Mouse (Mus musculus) MEL (cell line): Measurements from ENCODE around the gene Gmeb2. TPM values are rescaled to one million over a fixed set of nuclear protein-coding genes. Genes with fewer than 3 reads are reported as not detected.

Experiments used
- polyA plus RNA-seq, 2 experiments: library from polyadenylated mRNA; stranded (reverse) in 1 of 2; unstranded in 1 of 2; fragments of >175 nt in 1 of 2; fragments of >200 nt in 1 of 2; gene quantifications; 2 replicates each; pipeline versions ENCODE4 v1.2.1 to v1.2.4; 2012; ENCODE audit warnings: low replicate concordance in 2 of 2, low read depth in 1 of 2; ENCODE audit not compliant: insufficient read length in 2 of 2, insufficient read depth in 1 of 2, missing spikeins in 1 of 2
- total RNA-seq: library from RNA; depleted of rRNA; stranded (reverse); fragments of 300-350 nt; gene quantifications from 2 replicates; pipeline ENCODE4 v1.2.3, GENCODE M21; 2012; rRNA removed

The Gmeb2 gene
- total and polyA plus RNA-seq, 3 experiments: 8.3 to 16.9 TPM; not detected in 1

Other genes starting within 250 kb of the Gmeb2 start
- gene Chrna4, start 244.5 kb downstream of the Gmeb2 start, total RNA-seq: 0.03 and 0.12 TPM in 2 replicates
- gene Chrna4, start 244.5 kb downstream of the Gmeb2 start, polyA plus RNA-seq: not detected
- gene Kcnq2, start 152.7 kb downstream of the Gmeb2 start, total RNA-seq: 0.13 and 0.19 TPM in 2 replicates
- gene Kcnq2, start 152.7 kb downstream of the Gmeb2 start, polyA plus RNA-seq: under 1 TPM in 1 of 2 experiments, not detected in 1; 0.57 TPM
- not detected in 2 replicates for gene Eef1a2, start 131.0 kb downstream of the Gmeb2 start, total RNA-seq
- not detected for gene Eef1a2, start 131.0 kb downstream of the Gmeb2 start, polyA plus RNA-seq
- gene Ppdpf, start 100.8 kb downstream of the Gmeb2 start, total RNA-seq: 18.1 and 20.2 TPM in 2 replicates
- gene Ppdpf, start 100.8 kb downstream of the Gmeb2 start, polyA plus RNA-seq: 10 to 100 TPM in 1 of 2 experiments, not detected in 1; 73.4 TPM
- not detected in 2 replicates for gene Ptk6, start 85.2 kb downstream of the Gmeb2 start, total RNA-seq
- gene Ptk6, start 85.2 kb downstream of the Gmeb2 start, polyA plus RNA-seq: not detected
- not detected in 2 replicates for gene Srms, start 74.8 kb downstream of the Gmeb2 start, total RNA-seq
- under 1 TPM in 1 of 2 experiments, not detected in 1; 0.04 TPM for gene Srms, start 74.8 kb downstream of the Gmeb2 start, polyA plus RNA-seq
- gene Fndc11, start 68.0 kb downstream of the Gmeb2 start, total RNA-seq: not detected in 2 replicates
- gene Fndc11, start 68.0 kb downstream of the Gmeb2 start, polyA plus RNA-seq: not detected
- 6.2 and 6.3 TPM in 2 replicates for gene Helz2, start 46.0 kb downstream of the Gmeb2 start, total RNA-seq
- gene Helz2, start 46.0 kb downstream of the Gmeb2 start, polyA plus RNA-seq: 10 to 100 TPM in 1 of 2 experiments, not detected in 1; 12.0 TPM
- not detected in 2 replicates for gene Stmn3, start 26.5 kb upstream of the Gmeb2 start, total RNA-seq
- gene Stmn3, start 26.5 kb upstream of the Gmeb2 start, polyA plus RNA-seq: not detected
- gene Rtel1, start 31.7 kb upstream of the Gmeb2 start, total RNA-seq: 54.2 and 54.7 TPM in 2 replicates
- 10 to 100 TPM in 1 of 2 experiments, not detected in 1; 87.0 TPM for gene Rtel1, start 31.7 kb upstream of the Gmeb2 start, polyA plus RNA-seq
- gene Zgpat, start 76.9 kb upstream of the Gmeb2 start, total RNA-seq: 22.5 and 30.7 TPM in 2 replicates
- 10 to 100 TPM in 1 of 2 experiments, not detected in 1; 28.0 TPM for gene Zgpat, start 76.9 kb upstream of the Gmeb2 start, polyA plus RNA-seq
- 34.4 and 36.8 TPM in 2 replicates for gene Arfrp1, start 77.4 kb upstream of the Gmeb2 start, total RNA-seq
- 10 to 100 TPM in 1 of 2 experiments, not detected in 1; 68.8 TPM for gene Arfrp1, start 77.4 kb upstream of the Gmeb2 start, polyA plus RNA-seq
- 13.4 and 18.7 TPM in 2 replicates for gene Lime1, start 92.0 kb upstream of the Gmeb2 start, total RNA-seq
- 10 to 100 TPM in 1 of 2 experiments, not detected in 1; 27.4 TPM for gene Lime1, start 92.0 kb upstream of the Gmeb2 start, polyA plus RNA-seq
- gene Zbtb46, start 171.4 kb upstream of the Gmeb2 start, total RNA-seq: 0.10 and 0.23 TPM in 2 replicates
- under 1 TPM in 1 of 2 experiments, not detected in 1; 0.64 TPM for gene Zbtb46, start 171.4 kb upstream of the Gmeb2 start, polyA plus RNA-seq
- gene Abhd16b, start 205.2 kb upstream of the Gmeb2 start, total RNA-seq: not detected in 2 replicates
- under 1 TPM in 1 of 2 experiments, not detected in 1; 0.08 TPM for gene Abhd16b, start 205.2 kb upstream of the Gmeb2 start, polyA plus RNA-seq
- gene Tpd52l2, start 209.1 kb upstream of the Gmeb2 start, total RNA-seq: 88.2 and 99.5 TPM in 2 replicates
- gene Tpd52l2, start 209.1 kb upstream of the Gmeb2 start, polyA plus RNA-seq: 100 to 1,000 TPM in 1 of 2 experiments, not detected in 1; 119 TPM
- gene Dnajc5, start 232.4 kb upstream of the Gmeb2 start, total RNA-seq: 50.6 and 51.9 TPM in 2 replicates
- gene Dnajc5, start 232.4 kb upstream of the Gmeb2 start, polyA plus RNA-seq: 100 to 1,000 TPM in 1 of 2 experiments, 10 to 100 TPM in 1; 57.9 to 338 TPM